Mouse (Mus musculus): ENCODE data around the gene Tom1l2.
A peak's percentile ranks its signal among the peaks of the same experiment; 100 is the strongest.

Gene Tom1l2

GRCm38 (mm10) chr11:60351925-60352371 lies 757 bp downstream of the Tom1l2 start:
- no peak for ATAC-seq (ENCODE audit: insufficient number of reproducible peaks, low FRiP score, low TSS enrichment)

GRCm38 (mm10) chr11:60351388-60351787 lies 1.3 kb downstream of the Tom1l2 start:
- no peak for ATAC-seq (ENCODE audit: insufficient number of reproducible peaks, low FRiP score, low TSS enrichment)

- ATAC-seq (ENCODE audit: insufficient number of reproducible peaks, low FRiP score, low TSS enrichment), result peak; percentile 49; the same call in 1 of the 2 replicates
Measured at GRCm38 (mm10) chr11:60346537-60346936, 6.2 kb downstream of the Tom1l2 start.

- ATAC-seq (ENCODE audit: insufficient number of reproducible peaks, low FRiP score, low TSS enrichment), result no peak
Measured at GRCm38 (mm10) chr11:60345868-60346267, 6.8 kb downstream of the Tom1l2 start.

- no peak for ATAC-seq (ENCODE audit: insufficient number of reproducible peaks, low FRiP score, low TSS enrichment)
Measured at GRCm38 (mm10) chr11:60339361-60339760, 13.3 kb downstream of the Tom1l2 start.

- ATAC-seq (ENCODE audit: insufficient number of reproducible peaks, low FRiP score, low TSS enrichment), result no peak
Measured at GRCm38 (mm10) chr11:60338291-60338690, 14.4 kb downstream of the Tom1l2 start.

- no peak for ATAC-seq (ENCODE audit: insufficient number of reproducible peaks, low FRiP score, low TSS enrichment)
Measured at GRCm38 (mm10) chr11:60335771-60336170, 16.9 kb downstream of the Tom1l2 start.

- no peak for ATAC-seq (ENCODE audit: insufficient number of reproducible peaks, low FRiP score, low TSS enrichment)
Measured at GRCm38 (mm10) chr11:60334124-60334523, 18.6 kb downstream of the Tom1l2 start.

- no peak for ATAC-seq (ENCODE audit: insufficient number of reproducible peaks, low FRiP score, low TSS enrichment)
Measured at GRCm38 (mm10) chr11:60333461-60333860, 19.2 kb downstream of the Tom1l2 start.

- no peak for ATAC-seq (ENCODE audit: insufficient number of reproducible peaks, low FRiP score, low TSS enrichment)
Measured at GRCm38 (mm10) chr11:60330551-60330950, 22.2 kb downstream of the Tom1l2 start.

GRCm38 (mm10) chr11:60323731-60324130 lies 29.0 kb downstream of the Tom1l2 start:
- ATAC-seq (ENCODE audit: insufficient number of reproducible peaks, low FRiP score, low TSS enrichment), result no peak

- ATAC-seq (ENCODE audit: insufficient number of reproducible peaks, low FRiP score, low TSS enrichment), result no peak
Measured at GRCm38 (mm10) chr11:60321438-60321837, 31.3 kb downstream of the Tom1l2 start.

GRCm38 (mm10) chr11:60320426-60321037 lies 32.2 kb downstream of the Tom1l2 start:
- no peak for ATAC-seq (ENCODE audit: insufficient number of reproducible peaks, low FRiP score, low TSS enrichment)

GRCm38 (mm10) chr11:60319257-60320066 lies 33.2 kb downstream of the Tom1l2 start:
- no peak for ATAC-seq (ENCODE audit: insufficient number of reproducible peaks, low FRiP score, low TSS enrichment)

GRCm38 (mm10) chr11:60318716-60319115 lies 34.0 kb downstream of the Tom1l2 start:
- no peak for ATAC-seq (ENCODE audit: insufficient number of reproducible peaks, low FRiP score, low TSS enrichment)

- ATAC-seq (ENCODE audit: insufficient number of reproducible peaks, low FRiP score, low TSS enrichment), result no peak
Measured at GRCm38 (mm10) chr11:60317376-60318102, 35.2 kb downstream of the Tom1l2 start.

GRCm38 (mm10) chr11:60316883-60317282 lies 35.8 kb downstream of the Tom1l2 start:
- ATAC-seq (ENCODE audit: insufficient number of reproducible peaks, low FRiP score, low TSS enrichment), result no peak

- no peak for ATAC-seq (ENCODE audit: insufficient number of reproducible peaks, low FRiP score, low TSS enrichment)
Measured at GRCm38 (mm10) chr11:60316250-60316649, 36.5 kb downstream of the Tom1l2 start.

GRCm38 (mm10) chr11:60311025-60311854 lies 41.5 kb downstream of the Tom1l2 start:
- peak; percentile 80 for ATAC-seq (ENCODE audit: insufficient number of reproducible peaks, low FRiP score, low TSS enrichment)

- ATAC-seq (ENCODE audit: insufficient number of reproducible peaks, low FRiP score, low TSS enrichment), result no peak
Measured at GRCm38 (mm10) chr11:60309875-60310274, 42.8 kb downstream of the Tom1l2 start.

Data from cerebellum, adult (tissue).